In genomic region chr2:18695163-18695562, GRCm38 (mm10) we compare ENCODE assay signal across 9 mouse cellular contexts. TPM values are rescaled to one million over a fixed set of nuclear protein-coding genes. Genes with fewer than 3 reads are reported as not detected.
DNase-seq lines count a peak whose midpoint lies in the region; ATAC-seq and TF ChIP-seq lines count a peak whose summit lies in the region.
"Had no signal": no experiment of that assay in that cellular context is flagged by ENCODE, and none has a peak within 500 bp of the region (broad histone marks: within the 10 kb centered on the region; RNA-seq: fewer than 3 reads in every experiment).

No protein-coding gene starts in this region.

- no peaks in the 10 kb centered on the region for H3K36me3 ChIP-seq in heart, embryonic 14.5 days (ENCODE audit: control insufficient read depth, insufficient read depth, low read length)
- H3K36me3 ChIP-seq in midbrain, embryonic 11.5 days (ENCODE audit: control insufficient read depth, insufficient read depth, low read length), result no peaks in the 10 kb centered on the region
- H3K36me3 ChIP-seq in midbrain, embryonic 14.5 days (ENCODE audit: control insufficient read depth, insufficient read depth, low read length), result no peaks in the 10 kb centered on the region
- no peaks in the 10 kb centered on the region for H3K36me3 ChIP-seq in intestine, postnatal 0 days (ENCODE audit: control insufficient read depth, insufficient read depth)
- H3K36me3 ChIP-seq in stomach, embryonic 15.5 days, result no peaks in the 10 kb centered on the region

- intact Hi-C loops in heart, postnatal 14 days (cut with DNase I), result loop anchor here (2.0 to 5.0 kb wide), 2 partner anchors 72 to 88 kb away; no protein-coding TSS in a partner anchor

- no peaks in the 10 kb centered on the region for H3K9me3 ChIP-seq in heart, embryonic 14.5 days (ENCODE audit: control insufficient read depth, low read length)
- no peaks in the 10 kb centered on the region for H3K9me3 ChIP-seq in midbrain, embryonic 11.5 days (ENCODE audit: control insufficient read depth, low read length)
- no peaks in the 10 kb centered on the region for H3K9me3 ChIP-seq in midbrain, embryonic 14.5 days (ENCODE audit: control insufficient read depth, low read length)
- H3K9me3 ChIP-seq in intestine, postnatal 0 days (ENCODE audit: control insufficient read depth), result no peaks in the 10 kb centered on the region
- H3K9me3 ChIP-seq in stomach, embryonic 15.5 days, result no peaks in the 10 kb centered on the region

- H3K27me3 ChIP-seq in heart, embryonic 14.5 days (ENCODE audit: control insufficient read depth, insufficient read depth, low read length), result peaks cover 76% of the 10 kb centered on the region
- H3K27me3 ChIP-seq in midbrain, embryonic 11.5 days (ENCODE audit: control insufficient read depth, insufficient read depth, low read length), result peaks cover 66% of the 10 kb centered on the region
- peaks cover 77% of the 10 kb centered on the region for H3K27me3 ChIP-seq in midbrain, embryonic 14.5 days (ENCODE audit: control insufficient read depth, insufficient read depth, low read length)
- H3K27me3 ChIP-seq in intestine, postnatal 0 days (replicated peaks; ENCODE audit: control insufficient read depth, insufficient read depth, low read length), result peaks cover 80% of the 10 kb centered on the region
- H3K27me3 ChIP-seq in stomach, embryonic 15.5 days (replicated peaks), result peaks cover 59% of the 10 kb centered on the region

- peaks cover 4 to 14% of the 10 kb centered on the region in 2 experiments; a peak in 3 of 4 replicates for H3K4me1 ChIP-seq in heart, embryonic 14.5 days (ENCODE audit: control insufficient read depth in 2 of 2, insufficient read depth in 2 of 2, low read length in 2 of 2)
- peaks cover 7% of the 10 kb centered on the region; the same call in 1 of the 2 replicates for H3K4me1 ChIP-seq in midbrain, embryonic 11.5 days (ENCODE audit: control insufficient read depth, insufficient read depth, low read length)
- H3K4me1 ChIP-seq in midbrain, embryonic 14.5 days (ENCODE audit: control insufficient read depth, insufficient read depth, low read length), result peaks cover 12% of the 10 kb centered on the region; the same call in 1 of the 2 replicates
- H3K4me1 ChIP-seq in intestine, postnatal 0 days (replicated peaks; ENCODE audit: control insufficient read depth, insufficient read depth, low read length), result no peaks in the 10 kb centered on the region
- peaks cover 10% of the 10 kb centered on the region for H3K4me1 ChIP-seq in stomach, embryonic 15.5 days

- ATAC-seq in heart, embryonic 14.5 days (ENCODE audit: insufficient number of reproducible peaks, insufficient read depth, low FRiP score, low read depth), result no peak
- no peak for ATAC-seq in midbrain, embryonic 11.5 days (ENCODE audit: low FRiP score)
- ATAC-seq in midbrain, embryonic 14.5 days (ENCODE audit: low FRiP score, low TSS enrichment), result no peak
- no peak for ATAC-seq in intestine, postnatal 0 days
- no peak for ATAC-seq in stomach, embryonic 15.5 days (ENCODE audit: insufficient read depth, low FRiP score, low read depth)

- no peak for DNase-seq in heart, postnatal 14 days
- peak; percentile 92 for DNase-seq in midbrain, embryonic 11.5 days (ENCODE audit: low spot score, missing footprints)
- DNase-seq in midbrain, embryonic 14.5 days, result no peak
- no peak for DNase-seq in spleen, postnatal 10 days (ENCODE audit: low spot score in 2 of 2)
- DNase-seq in thymus, postnatal 14 days, result no peak

- H3K27ac ChIP-seq in heart, embryonic 14.5 days (replicated peaks in 1 of 2; ENCODE audit: control insufficient read depth in 1 of 2, insufficient read depth in 1 of 2, low read depth in 2 of 2, low read length in 2 of 2), result no peak overlapping the region
- H3K27ac ChIP-seq in midbrain, embryonic 11.5 days (ENCODE audit: low read depth, low read length), result no peak overlapping the region
- H3K27ac ChIP-seq in midbrain, embryonic 14.5 days (replicated peaks; ENCODE audit: low read depth, low read length), result no peak overlapping the region
- H3K27ac ChIP-seq in intestine, postnatal 0 days (ENCODE audit: low read depth, low read length), result no peak overlapping the region
- H3K27ac ChIP-seq in stomach, embryonic 15.5 days, result no peak overlapping the region

- H3K9ac ChIP-seq in heart, embryonic 14.5 days (ENCODE audit: low read length), result no peak overlapping the region
- no peak overlapping the region for H3K9ac ChIP-seq in midbrain, embryonic 11.5 days (ENCODE audit: low read length)
- H3K9ac ChIP-seq in midbrain, embryonic 14.5 days (replicated peaks; ENCODE audit: low read length), result no peak overlapping the region
- H3K9ac ChIP-seq in intestine, postnatal 0 days (ENCODE audit: low read depth, low read length), result no peak overlapping the region
- no peak overlapping the region for H3K9ac ChIP-seq in stomach, embryonic 15.5 days

- peak overlapping the region; percentile 95 for H3K4me2 ChIP-seq in heart, embryonic 14.5 days (ENCODE audit: low read length)
- H3K4me2 ChIP-seq in midbrain, embryonic 11.5 days, result peak overlapping the region; percentile 94
- no peak overlapping the region for H3K4me2 ChIP-seq in midbrain, embryonic 14.5 days (ENCODE audit: low read length)
- H3K4me2 ChIP-seq in intestine, postnatal 0 days (replicated peaks; ENCODE audit: low read depth), result peak overlapping the region; percentile 99; the same call in 1 of the 2 replicates
- H3K4me2 ChIP-seq in stomach, embryonic 15.5 days, result peak overlapping the region; percentile 92; the same call in 1 of the 2 replicates

- 7% methylated on average over 8 of the region's 8 CpGs for WGBS in heart, embryonic 14.5 days
- 2% methylated on average over 8 of the region's 8 CpGs for WGBS in midbrain, embryonic 11.5 days
- WGBS in midbrain, embryonic 14.5 days, result 1% methylated on average over 8 of the region's 8 CpGs
- 13% methylated on average over 8 of the region's 8 CpGs for WGBS in intestine, postnatal 0 days
- 10% methylated on average over 8 of the region's 8 CpGs for WGBS in stomach, embryonic 15.5 days

- no peak for TF ChIP-seq CTCF in intestine, postnatal 0 days (IDR thresholded peaks at IDR 0.05; ENCODE audit: low read depth)

- peak overlapping the region in 1 of 2 experiments; percentile 75; a peak in 2 of 4 replicates for H3K4me3 ChIP-seq in heart, embryonic 14.5 days (ENCODE audit: control insufficient read depth in 1 of 2, insufficient read depth in 1 of 2, low read depth in 1 of 2, low read length in 2 of 2)
- H3K4me3 ChIP-seq in midbrain, embryonic 11.5 days (ENCODE audit: low read depth, low read length), result no peak overlapping the region; the same call in 1 of the 2 replicates
- H3K4me3 ChIP-seq in midbrain, embryonic 14.5 days (replicated peaks; ENCODE audit: low read depth, low read length), result no peak overlapping the region
- H3K4me3 ChIP-seq in intestine, postnatal 0 days (ENCODE audit: low read depth, low read length), result no peak overlapping the region; the same call in 1 of the 2 replicates
- H3K4me3 ChIP-seq in stomach, embryonic 15.5 days (replicated peaks), result peak overlapping the region; percentile 62; the same call in 1 of the 2 replicates

RNA-seq across cellular contexts. Expression of gene Spag6, which starts 1.3 kb away (rescaled TPM):
- 0.32 TPM in 1 of 2 replicates, not detected in the other for polyA plus RNA-seq in heart, embryonic 14.5 days (2014; fragmentation: Nextera tagmentation; extraction: Ambion mirVana)
- not detected for total RNA-seq in heart, postnatal 14 days (2021)
- polyA plus RNA-seq in midbrain, embryonic 11.5 days (2014; fragmentation: Nextera tagmentation; extraction: Ambion mirVana), result 0.25 and 0.48 TPM in 2 replicates
- 0.20 and 0.25 TPM in 2 replicates for polyA plus RNA-seq in midbrain, embryonic 14.5 days (2014; fragmentation: Nextera tagmentation; extraction: Ambion mirVana)
- polyA plus RNA-seq in intestine, postnatal 0 days (2015; fragmentation: Nextera tagmentation; extraction: Ambion mirVana), result 0.08 TPM in 1 of 2 replicates, not detected in the other
- 0.06 and 0.12 TPM in 2 replicates for polyA plus RNA-seq in stomach, embryonic 15.5 days (2015; fragmentation: Nextera tagmentation; extraction: Ambion mirVana)
- total RNA-seq: ES-E14 had no signal

RNA-seq across cellular contexts. Expression of gene Bmi1, which starts 18.3 kb away (rescaled TPM):
- 17.7 and 19.6 TPM in 2 replicates for polyA plus RNA-seq in heart, embryonic 14.5 days (2014; fragmentation: Nextera tagmentation; extraction: Ambion mirVana)
- 10 to 100 TPM; 55.6 to 65.1 TPM for total RNA-seq in heart, postnatal 14 days (2021)
- 42.8 and 46.4 TPM in 2 replicates for polyA plus RNA-seq in midbrain, embryonic 11.5 days (2014; fragmentation: Nextera tagmentation; extraction: Ambion mirVana)
- polyA plus RNA-seq in midbrain, embryonic 14.5 days (2014; fragmentation: Nextera tagmentation; extraction: Ambion mirVana), result 34.1 and 43.6 TPM in 2 replicates
- polyA plus RNA-seq in intestine, postnatal 0 days (2015; fragmentation: Nextera tagmentation; extraction: Ambion mirVana), result 9.9 and 10.3 TPM in 2 replicates
- 20.9 and 23.9 TPM in 2 replicates for polyA plus RNA-seq in stomach, embryonic 15.5 days (2015; fragmentation: Nextera tagmentation; extraction: Ambion mirVana)

RNA-seq across cellular contexts. Expression of gene Commd3, which starts 23.0 kb away (rescaled TPM):
- 206 TPM in 2 replicates for polyA plus RNA-seq in heart, embryonic 14.5 days (2014; fragmentation: Nextera tagmentation; extraction: Ambion mirVana)
- 100 to 1,000 TPM; 111 to 118 TPM for total RNA-seq in heart, postnatal 14 days (2021)
- polyA plus RNA-seq in midbrain, embryonic 11.5 days (2014; fragmentation: Nextera tagmentation; extraction: Ambion mirVana), result 119 and 122 TPM in 2 replicates
- polyA plus RNA-seq in midbrain, embryonic 14.5 days (2014; fragmentation: Nextera tagmentation; extraction: Ambion mirVana), result 202 and 219 TPM in 2 replicates
- polyA plus RNA-seq in intestine, postnatal 0 days (2015; fragmentation: Nextera tagmentation; extraction: Ambion mirVana), result 205 and 218 TPM in 2 replicates
- 197 and 236 TPM in 2 replicates for polyA plus RNA-seq in stomach, embryonic 15.5 days (2015; fragmentation: Nextera tagmentation; extraction: Ambion mirVana)
